Mouse (Mus musculus) neural tube, embryonic 11.5 days (tissue): Measurements from ENCODE around the gene Clptm1. TPM values are rescaled to one million over a fixed set of nuclear protein-coding genes. Genes with fewer than 3 reads are reported as not detected.
"Not testable (repeated sequence)": the region's sequence is repeated elsewhere in the genome, so short reads cannot be mapped to it uniquely, and the experiment has no call there.

Experiments
- ATAC-seq: fragments of 200-750 bp; cut with Nextera tagmentation; 2 replicates; pipeline ENCODE4 v1.8.0; 2017; ENCODE audit warnings: moderate number of reproducible peaks, mild to moderate bottlenecking, moderate TSS enrichment, moderate library complexity; ENCODE audit not compliant: insufficient read depth, low FRiP score, low TSS enrichment
- DNase-seq: peaks from one replicate; pipeline ENCODE4 v3.0.0-alpha.2; 2015; ENCODE audit warnings: low spot score
- H3K27ac ChIP-seq: fragments of 300-500 bp; sonication (generic); 2 replicates; pipeline ENCODE4 v1.5.1; 2014; ENCODE audit warnings: low read depth, mild to moderate bottlenecking, low read length
- H3K27me3 ChIP-seq: fragments of 300-500 bp; sonication (generic); 2 replicates; pipeline ENCODE4 v1.6.1; 2014; ENCODE audit warnings: mild to moderate bottlenecking, low read length, mixed read lengths; ENCODE audit not compliant: control insufficient read depth, insufficient read depth
- H3K36me3 ChIP-seq: fragments of 300-500 bp; sonication (generic); 2 replicates; pipeline ENCODE4 v1.6.1; 2014; ENCODE audit warnings: mild to moderate bottlenecking, low read length, moderate library complexity, mixed read lengths; ENCODE audit not compliant: control insufficient read depth, insufficient read depth
- H3K4me1 ChIP-seq: fragments of 300-500 bp; sonication (generic); 2 replicates; pipeline ENCODE4 v1.6.1; 2014; ENCODE audit warnings: low read length, mixed read lengths; ENCODE audit not compliant: control insufficient read depth, insufficient read depth
- H3K4me2 ChIP-seq: fragments of 300-500 bp; sonication (generic); 2 replicates; pipeline ENCODE4 v1.6.1; 2014; ENCODE audit warnings: low read depth, mild to moderate bottlenecking, moderate library complexity
- H3K4me3 ChIP-seq: fragments of 300-500 bp; sonication (generic); 2 replicates; pipeline ENCODE4 v1.5.1; 2014; ENCODE audit warnings: low read depth, low read length
- H3K9ac ChIP-seq: fragments of 300-500 bp; sonication (generic); 2 replicates; pipeline ENCODE4 v1.6.1; 2014; ENCODE audit warnings: mild to moderate bottlenecking, low read length
- H3K9me3 ChIP-seq: fragments of 300-500 bp; sonication (generic); 2 replicates; pipeline ENCODE4 v1.6.1; 2016; ENCODE audit warnings: low read length; ENCODE audit not compliant: control insufficient read depth
- WGBS: fragments of 180-500 bp; shearing (Covaris S2); extraction: QIAGEN DNeasy Blood & Tissue Kit; methylation state at CpG from one replicate; pipeline ENCODE4 v1.1.7; 2014; 5-methylcytosine and 5-hydroxymethylcytosine counted together
- polyA plus RNA-seq: library from polyadenylated mRNA; unstranded; fragments of >200 nt; fragmentation: Nextera tagmentation; extraction: Ambion mirVana; gene quantifications from 2 replicates; pipeline ENCODE4 v1.2.1, GENCODE M21; 2014

The Clptm1 gene
- polyA plus RNA-seq, 1 experiment from 2014 or later: 104 TPM

- not testable (repeated sequence) for H3K4me1 ChIP-seq, H3K9me3 ChIP-seq, H3K4me2 ChIP-seq, H3K27ac ChIP-seq, H3K27me3 ChIP-seq, ATAC-seq, H3K9ac ChIP-seq, H3K36me3 ChIP-seq, H3K4me3 ChIP-seq, DNase-seq
- 72% methylated on average over 8 of the region's 8 CpGs for WGBS
These were observed 22.2 kb upstream of the Clptm1 start for GRCm38 (mm10) chr7:19686927-19687583.

- H3K9me3 ChIP-seq: no peaks in the 10 kb centered on the region
- H3K4me1 ChIP-seq: no peaks in the 10 kb centered on the region
- ATAC-seq: no peak
- H3K27me3 ChIP-seq: no peaks in the 10 kb centered on the region
- no peak overlapping the region for H3K9ac ChIP-seq
- no peak for DNase-seq
- no peak overlapping the region for H3K4me3 ChIP-seq
- no peak overlapping the region for H3K27ac ChIP-seq
- no peak overlapping the region for H3K4me2 ChIP-seq
- H3K36me3 ChIP-seq: no peaks in the 10 kb centered on the region
- 85% methylated on average over 6 of the region's 6 CpGs for WGBS
These were observed 21.7 kb upstream of the Clptm1 start for GRCm38 (mm10) chr7:19686521-19686920.

GRCm38 (mm10) chr7:19685374-19685773, 20.5 kb upstream of the Clptm1 start:
- 64% methylated on average over 4 of the region's 4 CpGs for WGBS
- Histone ChIP-seq H3K36me3 (no peaks in the 10 kb centered on the region), H3K27me3 (no peaks in the 10 kb centered on the region), H3K4me2 (no peak overlapping the region), H3K27ac (no peak overlapping the region), H3K4me3 (no peak overlapping the region), H3K4me1 (no peaks in the 10 kb centered on the region), H3K9ac (no peak overlapping the region), H3K9me3 (no peaks in the 10 kb centered on the region)
- no peak for ATAC-seq
- DNase-seq: no peak

- Histone ChIP-seq H3K27me3 (no peaks in the 10 kb centered on the region), H3K9me3 (no peaks in the 10 kb centered on the region), H3K36me3 (no peaks in the 10 kb centered on the region), H3K4me1 (no peaks in the 10 kb centered on the region), H3K27ac (no peak overlapping the region), H3K4me3 (no peak overlapping the region), H3K9ac (no peak overlapping the region), H3K4me2 (no peak overlapping the region)
- ATAC-seq (no peak), DNase-seq (no peak)
- 86% methylated on average over 6 of the region's 6 CpGs for WGBS
These were observed 19.0 kb upstream of the Clptm1 start for GRCm38 (mm10) chr7:19683771-19684201.

- no peaks in the 10 kb centered on the region for H3K27me3 ChIP-seq
- no peak overlapping the region for H3K4me2 ChIP-seq
- no peak overlapping the region for H3K9ac ChIP-seq
- no peaks in the 10 kb centered on the region for H3K4me1 ChIP-seq
- no peak overlapping the region for H3K27ac ChIP-seq
- ATAC-seq (no peak), DNase-seq (no peak)
- no peaks in the 10 kb centered on the region for H3K9me3 ChIP-seq
- no peaks in the 10 kb centered on the region for H3K36me3 ChIP-seq
- no peak overlapping the region for H3K4me3 ChIP-seq
- 79% methylated on average over 3 of the region's 3 CpGs for WGBS
These were observed 18.1 kb upstream of the Clptm1 start for GRCm38 (mm10) chr7:19682979-19683378.

GRCm38 (mm10) chr7:19681202-19681694, 16.4 kb upstream of the Clptm1 start, which contains the start of the genes Gm44805 and Apoc4:
Gene Gm44805 (minus strand): TSS chr7:19681423.
Gene Apoc4 (minus strand): TSS chr7:19681479.
- Histone ChIP-seq H3K36me3 (no peaks in the 10 kb centered on the region), H3K27me3 (no peaks in the 10 kb centered on the region), H3K4me2 (no peak within 1 kb of the TSS), H3K4me1 (no peaks in the 10 kb centered on the region), H3K4me3 (no peak within 1 kb of the TSS), H3K27ac (no peak within 1 kb of the TSS), H3K9me3 (no peaks in the 10 kb centered on the region), H3K9ac (no peak within 1 kb of the TSS)
- ATAC-seq: no peak
- 61% methylated on average over 8 of the region's 8 CpGs for WGBS
- no peak for DNase-seq

- ATAC-seq: no peak
- H3K4me2 ChIP-seq: no peak overlapping the region
- H3K27me3 ChIP-seq: no peaks in the 10 kb centered on the region
- no peak overlapping the region for H3K9ac ChIP-seq
- no peaks in the 10 kb centered on the region for H3K9me3 ChIP-seq
- no peaks in the 10 kb centered on the region for H3K4me1 ChIP-seq
- no peak overlapping the region for H3K27ac ChIP-seq
- no peak for DNase-seq
- H3K36me3 ChIP-seq: no peaks in the 10 kb centered on the region
- H3K4me3 ChIP-seq: no peak overlapping the region
- 89% methylated on average over 2 of the region's 2 CpGs for WGBS
These were observed 15.9 kb upstream of the Clptm1 start for GRCm38 (mm10) chr7:19680702-19681101.

GRCm38 (mm10) chr7:19678901-19679300, 14.1 kb upstream of the Clptm1 start:
- Histone ChIP-seq H3K27ac (no peak overlapping the region), H3K27me3 (no peaks in the 10 kb centered on the region), H3K4me1 (no peaks in the 10 kb centered on the region), H3K4me3 (no peak overlapping the region), H3K9me3 (no peaks in the 10 kb centered on the region), H3K36me3 (no peaks in the 10 kb centered on the region), H3K4me2 (no peak overlapping the region), H3K9ac (no peak overlapping the region)
- no peak for DNase-seq
- WGBS: 94% methylated on average over 3 of the region's 3 CpGs
- ATAC-seq: no peak

- DNase-seq: no peak
- WGBS: 79% methylated on average over 8 of the region's 8 CpGs
- H3K27me3 ChIP-seq: no peaks in the 10 kb centered on the region
These were observed 13.0 kb upstream of the Clptm1 start, which contains the start of gene Apoc2 for GRCm38 (mm10) chr7:19677872-19678271. Gene Apoc2 (minus strand): TSS chr7:19677941.

More at GRCm38 (mm10) chr7:19677872-19678271, 13.0 kb upstream of the Clptm1 start, which contains the start of gene Apoc2:
- no peak for ATAC-seq
- Histone ChIP-seq H3K4me2 (no peak within 1 kb of the TSS), H3K9me3 (no peaks in the 10 kb centered on the region), H3K9ac (no peak within 1 kb of the TSS), H3K4me1 (no peaks in the 10 kb centered on the region), H3K4me3 (no peak within 1 kb of the TSS), H3K27ac (no peak within 1 kb of the TSS), H3K36me3 (no peaks in the 10 kb centered on the region)
